Mouse (Mus musculus) MEL (cell line): ENCODE data around the gene Ddi2. TPM values are rescaled to one million over a fixed set of nuclear protein-coding genes. Genes with fewer than 3 reads are reported as not detected.

ENCODE experiments used
- DNase-seq: peaks from one replicate; pipeline ENCODE4 v3.0.0; 2011; ENCODE audit warnings: low read depth, low spot score
- H3K27ac ChIP-seq: 2 replicates; pipeline ENCODE4 v1.5.1; 2012; ENCODE audit warnings: low read depth, mild to moderate bottlenecking, control low read depth, low read length, moderate library complexity; ENCODE audit not compliant: control insufficient read depth
- H3K27me3 ChIP-seq, 2 experiments: fragments of 150-350 bp in 1 of 2; sonication (generic) in 1 of 2; 2 replicates each; pipeline ENCODE4 v1.6.1; 2012; ENCODE audit warnings: low read length in 2 of 2, mild to moderate bottlenecking in 2 of 2, improper control_type of control experiment in 1 of 2, moderate library complexity in 1 of 2; ENCODE audit not compliant: insufficient read depth in 2 of 2, control insufficient read depth in 1 of 2
- H3K36me3 ChIP-seq, 2 experiments: 2 replicates each; pipeline ENCODE4 v1.6.1; 2012 to 2014; ENCODE audit warnings: low read length in 2 of 2, improper control_type of control experiment in 1 of 2, inconsistent platforms in 1 of 2, mild to moderate bottlenecking in 1 of 2; ENCODE audit not compliant: insufficient read depth in 2 of 2, control insufficient read depth in 1 of 2
- H3K4me1 ChIP-seq, 2 experiments: fragments of 150-350 bp in 1 of 2; sonication (generic) in 1 of 2; 2 replicates each; pipeline ENCODE4 v1.6.1; 2012; ENCODE audit warnings: low read length in 2 of 2, improper control_type of control experiment in 1 of 2, mild to moderate bottlenecking in 1 of 2; ENCODE audit not compliant: insufficient read depth in 2 of 2, control insufficient read depth in 1 of 2
- H3K4me3 ChIP-seq, 2 experiments: fragments of 150-350 bp in 1 of 2; sonication (generic) in 1 of 2; 2 replicates each; pipeline ENCODE4 v1.5.1; 2012; ENCODE audit warnings: low read depth in 2 of 2, low read length in 2 of 2, mild to moderate bottlenecking in 2 of 2, moderate library complexity in 2 of 2, control low read depth in 1 of 2, improper control_type of control experiment in 1 of 2; ENCODE audit not compliant: control insufficient read depth in 1 of 2, insufficient read depth in 1 of 2
- H3K79me2 ChIP-seq: 2 replicates; pipeline ENCODE4 v1.6.1; 2012; ENCODE audit warnings: mild to moderate bottlenecking, low read length, moderate library complexity; ENCODE audit not compliant: control insufficient read depth, poor library complexity, insufficient read depth
- H3K9ac ChIP-seq: 2 replicates; pipeline ENCODE4 v1.6.1; 2012; ENCODE audit warnings: low read depth, mild to moderate bottlenecking, control low read depth, low read length, moderate library complexity; ENCODE audit not compliant: control insufficient read depth, poor library complexity, severe bottlenecking
- H3K9me3 ChIP-seq: fragments of 150-350 bp; sonication (generic); replicated peaks from 2 replicates; pipeline ENCODE4 v1.6.1; 2012; ENCODE audit warnings: mild to moderate bottlenecking, low read length, improper control_type of control experiment, moderate library complexity; ENCODE audit not compliant: insufficient read depth
- BHLHE40 ChIP-seq: IDR thresholded peaks from 2 replicates; pipeline ENCODE4 v1.6.1; 2012; ENCODE audit warnings: low read depth, mild to moderate bottlenecking, inconsistent platforms, low read length, improper control_type of control experiment, borderline replicate concordance
- CHD1 ChIP-seq: IDR thresholded peaks from 2 replicates; pipeline ENCODE4 v1.6.1; 2012; ENCODE audit warnings: low read depth, mild to moderate bottlenecking, inconsistent platforms, low read length, improper control_type of control experiment
- CTCF ChIP-seq, 3 experiments: IDR thresholded peaks in 2 of 3; conservative IDR thresholded peaks in 1 of 3; 2 replicates each; pipeline ENCODE4 v1.5.1; 2011 to 2012; ENCODE audit warnings: low read length in 3 of 3, low read depth in 2 of 3, mild to moderate bottlenecking in 2 of 3, improper control_type of control experiment in 1 of 3, inconsistent platforms in 1 of 3, mixed read lengths in 1 of 3, moderate library complexity in 1 of 3; ENCODE audit not compliant: control insufficient read depth in 1 of 3, insufficient read depth in 1 of 3, poor library complexity in 1 of 3, severe bottlenecking in 1 of 3
- ELF1 ChIP-seq: IDR thresholded peaks from 2 replicates; pipeline ENCODE4 v1.6.1; 2014; ENCODE audit warnings: low read depth, mild to moderate bottlenecking, inconsistent platforms, low read length, improper control_type of control experiment, moderate library complexity
- ETS1 ChIP-seq: IDR thresholded peaks from 2 replicates; pipeline ENCODE4 v1.6.1; 2012; ENCODE audit warnings: low read depth, mild to moderate bottlenecking, inconsistent platforms, low read length, improper control_type of control experiment, moderate library complexity
- GABPA ChIP-seq: IDR thresholded peaks from 2 replicates; pipeline ENCODE4 v1.6.1; 2012; ENCODE audit warnings: low read depth, mild to moderate bottlenecking, inconsistent platforms, low read length, improper control_type of control experiment, moderate library complexity
- HCFC1 ChIP-seq: IDR thresholded peaks from 2 replicates; pipeline ENCODE4 v1.6.1; 2012; ENCODE audit warnings: low read depth, mild to moderate bottlenecking, inconsistent platforms, low read length, improper control_type of control experiment, moderate library complexity
- JUND ChIP-seq: IDR thresholded peaks from 2 replicates; pipeline ENCODE4 v1.6.1; 2011; ENCODE audit warnings: low read depth, mild to moderate bottlenecking, improper control_type of control experiment, low read length
- KAT2A ChIP-seq: conservative IDR thresholded peaks from 2 replicates; pipeline ENCODE4 v1.6.1; 2012; ENCODE audit warnings: low read depth, low read length, improper control_type of control experiment, inconsistent platforms
- MAFK ChIP-seq: IDR thresholded peaks from 2 replicates; pipeline ENCODE4 v1.6.1; 2011; ENCODE audit warnings: low read depth, mild to moderate bottlenecking, low read length, improper control_type of control experiment, borderline replicate concordance
- MEF2A ChIP-seq: IDR thresholded peaks from 2 replicates; pipeline ENCODE4 v1.6.1; 2014; ENCODE audit warnings: low read depth, mild to moderate bottlenecking, inconsistent platforms, low read length, improper control_type of control experiment; ENCODE audit not compliant: poor library complexity, insufficient replicate concordance, severe bottlenecking; ENCODE audit errors: extremely low read depth
- MXI1 ChIP-seq: IDR thresholded peaks from 2 replicates; pipeline ENCODE4 v1.6.1; 2011; ENCODE audit warnings: mild to moderate bottlenecking, low read depth, low read length, improper control_type of control experiment
- MYB ChIP-seq: IDR thresholded peaks from 2 replicates; pipeline ENCODE4 v1.6.1; 2011; ENCODE audit warnings: mild to moderate bottlenecking, low read depth, low read length, improper control_type of control experiment
- MYC ChIP-seq: IDR thresholded peaks from 2 replicates; pipeline ENCODE4 v1.6.1; 2011; ENCODE audit warnings: low read depth, mild to moderate bottlenecking, low read length, improper control_type of control experiment, moderate library complexity
- NRF1 ChIP-seq: IDR thresholded peaks from 2 replicates; pipeline ENCODE4 v1.6.1; 2014; ENCODE audit warnings: low read depth, mild to moderate bottlenecking, inconsistent platforms, low read length, improper control_type of control experiment, moderate library complexity; ENCODE audit not compliant: poor library complexity, insufficient read depth, severe bottlenecking
- POLR2A ChIP-seq, 2 experiments: IDR thresholded peaks; 2 replicates each; pipeline ENCODE4 v1.6.1; 2011 to 2012; ENCODE audit warnings: low read length in 2 of 2, mild to moderate bottlenecking in 2 of 2, control low read depth in 1 of 2, improper control_type of control experiment in 1 of 2, low read depth in 1 of 2, moderate library complexity in 1 of 2; ENCODE audit not compliant: control insufficient read depth in 1 of 2, insufficient read depth in 1 of 2, poor library complexity in 1 of 2
- POLR2AphosphoS2 ChIP-seq: IDR thresholded peaks from 2 replicates; pipeline ENCODE4 v1.6.1; 2011; ENCODE audit warnings: low read length, improper control_type of control experiment
- POLR2AphosphoS5 ChIP-seq: IDR thresholded peaks from 2 replicates; pipeline ENCODE4 v1.6.1; 2012; ENCODE audit warnings: low read depth, borderline replicate concordance, mild to moderate bottlenecking, inconsistent platforms, low read length, moderate library complexity, mixed read lengths
- RCOR1 ChIP-seq: IDR thresholded peaks from 2 replicates; pipeline ENCODE4 v1.6.1; 2012; ENCODE audit warnings: low read depth, mild to moderate bottlenecking, inconsistent platforms, low read length, improper control_type of control experiment
- SIN3A ChIP-seq: IDR thresholded peaks from 2 replicates; pipeline ENCODE4 v1.6.1; 2012; ENCODE audit warnings: low read length, improper control_type of control experiment, inconsistent platforms
- SMC3 ChIP-seq: IDR thresholded peaks from 2 replicates; pipeline ENCODE4 v1.6.1; 2011; ENCODE audit warnings: low read depth, low read length, improper control_type of control experiment
- TAL1 ChIP-seq: IDR thresholded peaks from 2 replicates; pipeline ENCODE4 v1.6.1; 2012; ENCODE audit warnings: mild to moderate bottlenecking, inconsistent platforms, low read length, moderate library complexity, mixed read lengths
- TCF12 ChIP-seq: IDR thresholded peaks from 2 replicates; pipeline ENCODE4 v1.6.1; 2014; ENCODE audit warnings: low read depth, mild to moderate bottlenecking, inconsistent platforms, low read length, improper control_type of control experiment, moderate library complexity
- UBTF ChIP-seq: IDR thresholded peaks from 2 replicates; pipeline ENCODE4 v1.6.1; 2012; ENCODE audit warnings: low read depth, mild to moderate bottlenecking, inconsistent platforms, low read length, improper control_type of control experiment, moderate library complexity, borderline replicate concordance; ENCODE audit not compliant: insufficient read depth
- USF1 ChIP-seq: IDR thresholded peaks from 2 replicates; pipeline ENCODE4 v1.6.1; 2014; ENCODE audit warnings: low read depth, mild to moderate bottlenecking, inconsistent platforms, low read length, improper control_type of control experiment, moderate library complexity
- USF2 ChIP-seq, 2 experiments: IDR thresholded peaks; 2 replicates each; pipeline ENCODE4 v1.6.1; 2011 to 2012; ENCODE audit warnings: improper control_type of control experiment in 2 of 2, low read length in 2 of 2, borderline replicate concordance in 1 of 2, inconsistent platforms in 1 of 2, low read depth in 1 of 2, mild to moderate bottlenecking in 1 of 2; ENCODE audit not compliant: insufficient read depth in 1 of 2
- ZC3H11A ChIP-seq: IDR thresholded peaks from 2 replicates; pipeline ENCODE4 v1.6.1; 2012; ENCODE audit warnings: low read depth, mild to moderate bottlenecking, inconsistent platforms, low read length, improper control_type of control experiment
- ZKSCAN1 ChIP-seq: IDR thresholded peaks from 2 replicates; pipeline ENCODE4 v1.6.1; 2012; ENCODE audit warnings: low read depth, mild to moderate bottlenecking, inconsistent platforms, low read length, improper control_type of control experiment, moderate library complexity
- ZMIZ1 ChIP-seq: IDR thresholded peaks from 2 replicates; pipeline ENCODE4 v1.6.1; 2012; ENCODE audit warnings: low read depth, mild to moderate bottlenecking, inconsistent platforms, low read length, improper control_type of control experiment, moderate library complexity
- ZNF384 ChIP-seq: IDR thresholded peaks from 2 replicates; pipeline ENCODE4 v1.6.1; 2012; ENCODE audit warnings: low read depth, mild to moderate bottlenecking, inconsistent platforms, low read length, improper control_type of control experiment
- polyA plus RNA-seq, 2 experiments: library from polyadenylated mRNA; stranded (reverse) in 1 of 2; unstranded in 1 of 2; fragments of >175 nt in 1 of 2; fragments of >200 nt in 1 of 2; gene quantifications; 2 replicates each; pipeline versions ENCODE4 v1.2.1 to v1.2.4; 2012; ENCODE audit warnings: low replicate concordance in 2 of 2, low read depth in 1 of 2; ENCODE audit not compliant: insufficient read length in 2 of 2, insufficient read depth in 1 of 2, missing spikeins in 1 of 2
- total RNA-seq: library from RNA; depleted of rRNA; stranded (reverse); fragments of 300-350 nt; gene quantifications from 2 replicates; pipeline ENCODE4 v1.2.3, GENCODE M21; 2012

The Ddi2 gene
- total and polyA plus RNA-seq, 3 experiments = 40.7 to 42.8 TPM; not detected in 1

- Histone ChIP-seq H3K4me3 (peak overlapping the region; percentile 85 to 100), H3K27ac (no peak overlapping the region), H3K36me3 (peaks cover 0 to 10% of the 10 kb centered on the region in 2 experiments; a peak in 2 of 4 replicates), H3K4me1 (peaks cover 4 to 15% of the 10 kb centered on the region in 2 experiments; a peak in 3 of 4 replicates), H3K79me2 (peaks cover 16% of the 10 kb centered on the region), H3K27me3 (no peaks in the 10 kb centered on the region), H3K9ac (peak overlapping the region; percentile 89), H3K9me3 (no peaks in the 10 kb centered on the region)
- TF ChIP-seq MYC (no peak), MYB (no peak), TCF12 (no peak), TAL1 (no peak), USF2 (IDR thresholded peaks at IDR 0.05; ENCODE audit: borderline replicate concordance in 1 of 2, insufficient read depth in 1 of 2, low read depth in 1 of 2, low read length in 2 of 2) (no peak), SIN3A (no peak), POLR2AphosphoS2 (no peak), NRF1 (peak; percentile 50; the same call in 1 of the 2 replicates), JUND (no peak), CHD1 (no peak), MAFK (no peak), ELF1 (no peak), KAT2A (no peak), ZC3H11A (no peak), POLR2A (IDR thresholded peaks at IDR 0.05; ENCODE audit: control insufficient read depth in 1 of 2, insufficient read depth in 1 of 2, low read depth in 1 of 2, low read length in 2 of 2, poor library complexity in 1 of 2) (peak; percentile 75 to 84), RCOR1 (no peak), CTCF (IDR thresholded peaks at IDR 0.05 in 2 of 3, conservative IDR thresholded peaks at IDR 0.05 in 1 of 3; ENCODE audit: control insufficient read depth in 1 of 3, insufficient read depth in 1 of 3, low read depth in 2 of 3, low read length in 3 of 3, poor library complexity in 1 of 3, severe bottlenecking in 1 of 3) (no peak), BHLHE40 (no peak), USF1 (0 out of 2 replicates have a peak, but pooled peaks have one; percentile 2), ZKSCAN1 (no peak), POLR2AphosphoS5 (no peak), ZNF384 (no peak), ETS1 (no peak), MEF2A (no peak), UBTF (peak; percentile 49; the same call in 1 of the 2 replicates), MXI1 (no peak; the same call in 1 of the 2 replicates), HCFC1 (peak; percentile 35; the same call in 1 of the 2 replicates), ZMIZ1 (peak; percentile 62), GABPA (no peak), SMC3 (no peak)
- peak; percentile 70 for DNase-seq
Observed at GRCm38 (mm10) chr4:141664011-141664745, 59.0 kb downstream of the Ddi2 start.
